Mouse (Mus musculus) ES-Bruce4 (cell line): Measurements from ENCODE around the gene Nanos3.

Experiments used
- CTCF ChIP-seq: IDR thresholded peaks from one replicate; pipeline ENCODE4 v1.8.1; 2011; ENCODE audit warnings: low read depth, low read length
- POLR2A ChIP-seq: IDR thresholded peaks from one replicate; pipeline ENCODE4 v1.8.1; 2011; ENCODE audit warnings: low read length; ENCODE audit not compliant: insufficient read depth

- TF ChIP-seq CTCF = no peak
- no peak for TF ChIP-seq POLR2A
These were observed 26.2 kb upstream of the Nanos3 start for GRCm38 (mm10) chr8:84211202-84211601.
